Mouse (Mus musculus): ENCODE results near the gene Gm5065.

Gene Gm5065

DNA sequence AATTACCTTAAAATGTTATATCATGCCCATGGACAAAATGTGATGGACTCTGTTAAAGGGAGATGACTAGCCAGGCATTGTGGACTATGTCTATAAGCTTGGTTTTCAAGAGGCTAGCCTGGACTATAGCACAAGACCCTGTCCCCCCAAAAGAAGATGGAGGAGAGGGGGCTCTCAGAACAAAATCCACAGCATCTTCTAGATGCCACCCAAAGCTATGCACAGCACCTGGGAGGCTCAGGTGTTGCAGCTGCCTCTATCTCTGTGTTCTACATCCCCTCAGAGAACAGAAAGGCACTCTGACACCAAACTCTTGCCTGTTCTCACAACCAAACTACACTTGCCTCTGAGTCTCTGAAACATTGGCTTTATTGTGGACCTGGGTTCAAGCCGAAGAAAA lies at the start of gene Gm5065:
Gene Gm5065 (plus strand): TSS at position 301 of the 400 bp plus-strand sequence.
- no peak for DNase-seq (ENCODE audit: low read depth, low spot score)

DNA sequence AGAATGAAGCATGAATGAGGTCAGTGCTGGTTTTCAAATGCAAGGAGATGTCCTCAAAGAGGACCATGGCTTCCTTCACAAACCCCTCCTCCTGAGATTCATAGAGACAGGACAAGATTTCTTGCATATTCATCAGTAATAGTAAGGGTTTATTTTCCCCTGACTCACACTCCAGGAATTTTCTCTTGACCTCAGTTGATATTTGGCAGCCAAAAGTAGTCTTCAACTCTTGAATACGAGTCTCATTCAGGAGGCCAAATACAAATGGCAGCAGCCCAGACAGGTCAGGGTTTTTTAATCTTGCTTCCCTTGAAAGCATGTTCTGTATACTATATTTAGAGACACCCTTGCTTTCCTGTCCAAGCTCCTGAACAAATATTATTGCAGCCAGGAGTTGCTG lies 22.8 kb upstream of the Gm5065 start:
- no peak for DNase-seq (ENCODE audit: low read depth, low spot score)

DNA sequence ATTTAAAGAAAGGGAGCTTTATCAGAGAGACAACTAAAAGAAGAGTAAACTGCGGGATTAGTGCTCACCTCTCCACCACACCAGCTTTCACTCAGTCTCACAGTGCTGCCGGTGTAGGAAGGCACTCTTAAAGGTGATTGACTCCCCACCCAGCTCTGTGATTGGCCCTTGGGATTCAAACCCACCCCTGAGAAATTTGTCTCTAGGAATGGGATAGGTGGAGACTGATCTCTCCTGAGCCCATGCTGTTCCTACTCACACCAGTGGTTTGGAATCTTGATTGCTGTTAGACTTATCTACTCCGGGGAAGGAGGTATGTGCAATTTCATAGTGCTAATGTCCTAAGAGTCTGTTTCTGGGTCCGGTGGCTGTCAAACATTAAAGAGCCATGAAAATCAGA lies 598 bp downstream of the Gm5065 start, which contains the start of gene Nlrp2:
Gene Nlrp2 (minus strand): TSS at position 101 of the 400 bp plus-strand sequence.
- DNase-seq (ENCODE audit: low read depth, low spot score), result no peak

DNA sequence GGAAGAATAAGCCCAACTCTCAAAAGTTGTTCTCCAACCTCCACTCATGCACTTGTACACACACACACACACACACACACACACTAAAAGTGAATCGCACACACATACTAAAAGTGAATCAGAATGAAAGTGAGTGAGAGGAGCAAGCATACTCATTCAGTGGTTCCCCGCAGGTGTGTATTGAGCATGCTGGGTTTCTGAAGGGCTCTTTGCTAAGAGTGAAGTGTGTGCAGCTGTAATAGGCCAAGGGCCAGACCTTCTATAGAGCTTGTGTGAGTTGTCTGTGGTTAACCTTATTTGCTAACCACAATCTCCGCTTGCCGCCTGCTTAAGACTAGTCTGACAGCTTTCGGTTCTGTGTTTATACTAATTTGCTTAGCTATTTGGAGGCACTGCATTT lies 13.3 kb downstream of the Gm5065 start:
- DNase-seq (ENCODE audit: low read depth, low spot score), result peak; percentile 17

DNA sequence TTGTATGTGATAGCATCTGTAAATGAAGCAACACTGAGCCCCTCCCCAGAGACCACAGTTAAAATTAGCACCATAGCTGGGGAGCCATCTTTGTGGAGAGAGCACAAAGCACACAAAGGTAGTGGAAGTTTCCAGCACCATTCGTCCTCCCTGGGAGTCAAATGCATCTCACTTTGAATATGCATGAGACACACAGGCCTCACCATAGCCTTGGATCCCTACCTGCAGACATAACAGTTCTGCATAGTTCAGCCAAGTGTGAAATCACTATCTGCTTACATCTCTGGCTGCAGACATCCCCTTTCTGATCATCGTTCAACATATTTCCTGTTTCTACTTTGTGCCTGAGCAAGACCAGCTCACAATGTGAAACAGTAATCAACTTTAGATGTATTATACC lies 16.4 kb downstream of the Gm5065 start:
- DNase-seq (ENCODE audit: low read depth, low spot score), result no peak

DNA sequence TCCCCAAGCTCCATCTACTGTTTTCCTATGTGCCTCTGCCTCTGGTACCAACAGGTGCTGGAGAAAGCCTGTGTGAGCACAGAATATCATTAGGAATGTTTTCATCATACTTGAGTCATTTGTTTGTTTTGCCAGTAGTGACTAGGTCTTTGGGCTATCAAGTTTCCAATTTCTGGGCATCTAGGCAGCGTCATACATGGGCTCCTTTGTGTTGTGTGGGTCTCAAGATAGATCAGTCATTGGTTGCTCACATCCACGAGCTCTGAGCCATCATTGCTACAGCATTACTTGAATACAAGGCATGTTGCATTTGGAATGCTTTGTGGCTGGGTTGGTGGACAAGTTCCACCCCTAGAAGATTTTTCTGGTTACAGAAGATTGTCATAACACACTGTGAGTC lies 55.9 kb downstream of the Gm5065 start:
- no peak for DNase-seq (ENCODE audit: low read depth, low spot score)
